Mouse (Mus musculus): ENCODE data around the gene Bnc2. TPM values are rescaled to one million over a fixed set of nuclear protein-coding genes. Genes with fewer than 3 reads are reported as not detected.
A peak's percentile ranks its signal among the peaks of the same experiment; 100 is the strongest.

Gene Bnc2
- polyA plus RNA-seq, 1 experiment, result 20.1 TPM

GRCm38 (mm10) chr4:84274158-84274557 is 400.9 kb downstream of the Bnc2 start:
- WGBS, result 87% methylated on average over 3 of the region's 3 CpGs
- TF ChIP-seq CTCF (conservative IDR thresholded peaks at IDR 0.05; ENCODE audit: insufficient read depth, insufficient read length, low read depth, low read length), result no peak
- no peak for TF ChIP-seq POLR2A (IDR thresholded peaks at IDR 0.05; ENCODE audit: low read depth, low read length)
- Histone ChIP-seq H3K27ac (ENCODE audit: insufficient read depth, low read depth, low read length) (no peak overlapping the region), H3K4me3 (ENCODE audit: insufficient read depth, low read depth, low read length) (no peak overlapping the region), H3K27me3 (replicated peaks; ENCODE audit: control insufficient read depth, insufficient read depth, low read length) (no peaks in the 10 kb centered on the region), H3K36me3 (ENCODE audit: control insufficient read depth, insufficient read depth, low read length) (no peaks in the 10 kb centered on the region), H3K4me1 (ENCODE audit: control insufficient read depth, insufficient read depth, low read length) (no peaks in the 10 kb centered on the region)
- no peak for DNase-seq

GRCm38 (mm10) chr4:84272867-84273266 is 402.2 kb downstream of the Bnc2 start:
- Histone ChIP-seq H3K36me3 (ENCODE audit: control insufficient read depth, insufficient read depth, low read length) (no peaks in the 10 kb centered on the region), H3K27me3 (replicated peaks; ENCODE audit: control insufficient read depth, insufficient read depth, low read length) (no peaks in the 10 kb centered on the region), H3K4me3 (ENCODE audit: insufficient read depth, low read depth, low read length) (no peak overlapping the region), H3K27ac (ENCODE audit: insufficient read depth, low read depth, low read length) (no peak overlapping the region), H3K4me1 (ENCODE audit: control insufficient read depth, insufficient read depth, low read length) (no peaks in the 10 kb centered on the region)
- 84% methylated on average over 2 of the region's 2 CpGs for WGBS
- DNase-seq, result no peak
- no peak for TF ChIP-seq POLR2A (IDR thresholded peaks at IDR 0.05; ENCODE audit: low read depth, low read length)
- TF ChIP-seq CTCF (conservative IDR thresholded peaks at IDR 0.05; ENCODE audit: insufficient read depth, insufficient read length, low read depth, low read length), result no peak

- 69% methylated on average over 6 of the region's 6 CpGs for WGBS
- no peak for DNase-seq
These were observed 405.2 kb downstream of the Bnc2 start for GRCm38 (mm10) chr4:84269845-84270244.

GRCm38 (mm10) chr4:84247356-84247755 is 427.7 kb downstream of the Bnc2 start:
- no peaks in the 10 kb centered on the region for H3K36me3 ChIP-seq (ENCODE audit: control insufficient read depth, insufficient read depth, low read length)
- H3K4me1 ChIP-seq (ENCODE audit: control insufficient read depth, insufficient read depth, low read length), result no peaks in the 10 kb centered on the region
- H3K27ac ChIP-seq (ENCODE audit: insufficient read depth, low read depth, low read length), result no peak overlapping the region
- no peak overlapping the region for H3K4me3 ChIP-seq (ENCODE audit: insufficient read depth, low read depth, low read length)
- 98% methylated on average over 2 of the region's 2 CpGs for WGBS
- H3K27me3 ChIP-seq (replicated peaks; ENCODE audit: control insufficient read depth, insufficient read depth, low read length), result no peaks in the 10 kb centered on the region
- no peak for DNase-seq
- TF ChIP-seq POLR2A (IDR thresholded peaks at IDR 0.05; ENCODE audit: low read depth, low read length), result no peak
- no peak for TF ChIP-seq CTCF (conservative IDR thresholded peaks at IDR 0.05; ENCODE audit: insufficient read depth, insufficient read length, low read depth, low read length)

More at GRCm38 (mm10) chr4:84269845-84270244, 405.2 kb downstream of the Bnc2 start:
- H3K36me3 ChIP-seq (ENCODE audit: control insufficient read depth, insufficient read depth, low read length), result no peaks in the 10 kb centered on the region
- H3K4me3 ChIP-seq (ENCODE audit: insufficient read depth, low read depth, low read length), result no peak overlapping the region
- H3K4me1 ChIP-seq (ENCODE audit: control insufficient read depth, insufficient read depth, low read length), result no peaks in the 10 kb centered on the region
- TF ChIP-seq POLR2A (IDR thresholded peaks at IDR 0.05; ENCODE audit: low read depth, low read length) (no peak), CTCF (conservative IDR thresholded peaks at IDR 0.05; ENCODE audit: insufficient read depth, insufficient read length, low read depth, low read length) (no peak)
- no peak overlapping the region for H3K27ac ChIP-seq (ENCODE audit: insufficient read depth, low read depth, low read length)
- H3K27me3 ChIP-seq (replicated peaks; ENCODE audit: control insufficient read depth, insufficient read depth, low read length), result no peaks in the 10 kb centered on the region

- H3K4me1 ChIP-seq (ENCODE audit: control insufficient read depth, insufficient read depth, low read length), result no peaks in the 10 kb centered on the region; the same call in 1 of the 2 replicates
- H3K4me3 ChIP-seq (ENCODE audit: insufficient read depth, low read depth, low read length), result no peak overlapping the region
- TF ChIP-seq CTCF (conservative IDR thresholded peaks at IDR 0.05; ENCODE audit: insufficient read depth, insufficient read length, low read depth, low read length) (no peak), POLR2A (IDR thresholded peaks at IDR 0.05; ENCODE audit: low read depth, low read length) (no peak)
- no peak for DNase-seq
- H3K27ac ChIP-seq (ENCODE audit: insufficient read depth, low read depth, low read length), result no peak overlapping the region
- 79% methylated on average over 7 of the region's 7 CpGs for WGBS
- H3K36me3 ChIP-seq (ENCODE audit: control insufficient read depth, insufficient read depth, low read length), result no peaks in the 10 kb centered on the region
- H3K27me3 ChIP-seq (replicated peaks; ENCODE audit: control insufficient read depth, insufficient read depth, low read length), result no peaks in the 10 kb centered on the region
These were observed 442.7 kb downstream of the Bnc2 start for GRCm38 (mm10) chr4:84232346-84232745.

- no peak overlapping the region for H3K27ac ChIP-seq (ENCODE audit: insufficient read depth, low read depth, low read length)
- DNase-seq, result no peak
- H3K27me3 ChIP-seq (replicated peaks; ENCODE audit: control insufficient read depth, insufficient read depth, low read length), result no peaks in the 10 kb centered on the region
- TF ChIP-seq CTCF (conservative IDR thresholded peaks at IDR 0.05; ENCODE audit: insufficient read depth, insufficient read length, low read depth, low read length), result no peak
- no peak for TF ChIP-seq POLR2A (IDR thresholded peaks at IDR 0.05; ENCODE audit: low read depth, low read length)
- no peaks in the 10 kb centered on the region for H3K36me3 ChIP-seq (ENCODE audit: control insufficient read depth, insufficient read depth, low read length)
- 94% methylated on average over 2 of the region's 2 CpGs for WGBS
- H3K4me3 ChIP-seq (ENCODE audit: insufficient read depth, low read depth, low read length), result no peak overlapping the region
- no peaks in the 10 kb centered on the region; the same call in 1 of the 2 replicates for H3K4me1 ChIP-seq (ENCODE audit: control insufficient read depth, insufficient read depth, low read length)
These were observed 443.8 kb downstream of the Bnc2 start for GRCm38 (mm10) chr4:84231251-84231650.

- H3K27me3 ChIP-seq (replicated peaks; ENCODE audit: control insufficient read depth, insufficient read depth, low read length), result no peaks in the 10 kb centered on the region
- 75% methylated on average over 10 of the region's 10 CpGs for WGBS
- no peak for TF ChIP-seq CTCF (conservative IDR thresholded peaks at IDR 0.05; ENCODE audit: insufficient read depth, insufficient read length, low read depth, low read length)
- no peaks in the 10 kb centered on the region; the same call in 1 of the 2 replicates for H3K4me1 ChIP-seq (ENCODE audit: control insufficient read depth, insufficient read depth, low read length)
- H3K4me3 ChIP-seq (ENCODE audit: insufficient read depth, low read depth, low read length), result no peak overlapping the region
- no peaks in the 10 kb centered on the region for H3K36me3 ChIP-seq (ENCODE audit: control insufficient read depth, insufficient read depth, low read length)
- H3K27ac ChIP-seq (ENCODE audit: insufficient read depth, low read depth, low read length), result no peak overlapping the region
- peak; percentile 20 for DNase-seq
These were observed 445.7 kb downstream of the Bnc2 start for GRCm38 (mm10) chr4:84229189-84229960.
